Mouse (Mus musculus) liver, adult 2 months (tissue): ENCODE data around the gene Akap8.

Experiments used
- CTCF ChIP-seq: fragments of 200-500 bp; IDR thresholded peaks from 2 replicates; pipeline ENCODE4 v1.5.1; 2011; ENCODE audit warnings: low read depth, low read length, control low read depth
- POLR2A ChIP-seq: fragments of 200-500 bp; IDR thresholded peaks from 2 replicates; pipeline ENCODE4 v1.6.1; 2011; ENCODE audit warnings: low read length, control low read depth; ENCODE audit not compliant: insufficient read depth; ENCODE audit errors: extremely low read depth

- TF ChIP-seq CTCF (no peak), POLR2A (no peak)
Measured at GRCm38 (mm10) chr17:32365296-32365695, 44.3 kb upstream of the Akap8 start.
